ENCODE assay signal across 21 mouse cellular contexts in the genomic region with DNA sequence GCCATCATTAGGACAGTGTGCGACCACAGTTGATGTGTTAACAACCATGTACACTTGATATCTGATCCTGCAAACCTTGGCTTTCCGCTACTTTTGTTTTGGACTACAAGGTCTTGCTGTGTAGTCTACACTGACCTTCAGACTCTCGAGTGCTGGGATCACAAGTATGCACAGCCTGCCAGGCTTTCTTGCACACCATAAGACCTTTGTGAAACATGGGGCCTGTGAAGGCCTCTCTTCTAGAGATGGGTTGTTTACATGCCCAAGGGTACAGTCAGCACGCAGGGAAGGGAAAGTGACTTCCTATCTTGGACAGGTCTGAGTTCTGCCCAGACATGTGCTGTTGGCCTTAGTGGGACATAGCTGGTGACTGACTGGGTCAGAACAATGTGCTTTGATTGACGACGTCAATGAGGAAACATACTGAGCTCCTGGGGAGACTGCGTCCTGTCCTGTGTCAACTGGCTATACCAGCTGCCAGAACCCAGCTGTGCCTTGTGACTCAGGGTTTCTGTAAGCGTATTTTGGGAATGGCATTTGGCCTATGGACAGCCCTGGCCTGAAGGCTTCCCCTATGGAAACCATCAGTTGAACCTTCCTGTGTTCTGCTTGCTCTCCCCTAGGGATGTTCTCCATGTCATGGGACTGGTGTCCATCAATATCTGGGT. TPM values are rescaled to one million over a fixed set of nuclear protein-coding genes. Genes with fewer than 3 reads are reported as not detected.
DNase-seq lines count a peak whose midpoint lies in the region; ATAC-seq lines count a peak whose summit lies in the region.
"Had no signal": no experiment of that assay in that cellular context is flagged by ENCODE, and none has a peak within 500 bp of the region (broad histone marks: within the 10 kb centered on the region; RNA-seq: fewer than 3 reads in every experiment).

No protein-coding gene starts in this region.

- no peaks in the 10 kb centered on the region for H3K9me3 ChIP-seq in limb, embryonic 12.5 days
- no peaks in the 10 kb centered on the region for H3K9me3 ChIP-seq in limb, embryonic 10.5 days (replicated peaks)
- H3K9me3 ChIP-seq: embryonic facial prominence, embryonic 12.5 days; forebrain, embryonic 15.5 days; heart, embryonic 12.5 days; limb, embryonic 13.5 days; liver, embryonic 15.5 days; megakaryocyte, embryonic 14.5 days had no signal

- DNase-seq in limb, embryonic 10.5 days (ENCODE audit: low spot score), result no peak
- DNase-seq in urinary bladder, postnatal 36 days (ENCODE audit: low spot score in 2 of 2), result peak; percentile 48 to 60
- no peak for DNase-seq in urinary bladder, postnatal 25 days (ENCODE audit: low spot score)
- peak; percentile 80 for DNase-seq in fat pad, adult 2 months (ENCODE audit: extremely low read depth, low read depth, low spot score)
- DNase-seq in frontal cortex, adult 2 months (ENCODE audit: extremely low spot score in 1 of 2, low spot score in 1 of 2), result no peak
- DNase-seq: cerebellum, adult 9-11 months; heart, adult 11 months; layer of hippocampus, adult 9-11 months; lung, postnatal 10 days; midbrain, embryonic 14.5 days; right cerebral cortex, postnatal 14 days had no signal

- no peaks in the 10 kb centered on the region for H3K36me3 ChIP-seq in limb, embryonic 12.5 days
- H3K36me3 ChIP-seq in limb, embryonic 10.5 days, result no peaks in the 10 kb centered on the region
- H3K36me3 ChIP-seq: embryonic facial prominence, embryonic 12.5 days; forebrain, embryonic 15.5 days; G1E; heart, embryonic 12.5 days; limb, embryonic 13.5 days; liver, embryonic 15.5 days had no signal

- WGBS in limb, embryonic 12.5 days, result 80% methylated on average over 8 of the region's 8 CpGs
- WGBS in limb, embryonic 10.5 days, result 81% methylated on average over 8 of the region's 8 CpGs

- H3K4me3 ChIP-seq in limb, embryonic 12.5 days (replicated peaks), result no peak overlapping the region
- no peak overlapping the region for H3K4me3 ChIP-seq in limb, embryonic 10.5 days
- H3K4me3 ChIP-seq: embryonic facial prominence, embryonic 12.5 days; forebrain, embryonic 15.5 days; heart, embryonic 12.5 days; limb, embryonic 13.5 days; liver, embryonic 15.5 days; megakaryocyte, embryonic 14.5 days had no signal

- H3K4me2 ChIP-seq in limb, embryonic 12.5 days, result no peak overlapping the region
- H3K4me2 ChIP-seq: embryonic facial prominence, embryonic 12.5 days; forebrain, embryonic 15.5 days; heart, embryonic 12.5 days; hindbrain, embryonic 14.5 days; limb, embryonic 13.5 days; liver, embryonic 15.5 days had no signal

- ATAC-seq in limb, embryonic 12.5 days (ENCODE audit: insufficient number of reproducible peaks, insufficient read depth, low FRiP score, low TSS enrichment, low read depth), result peak; percentile 26; the same call in 1 of the 2 replicates
- no peak for ATAC-seq in granulocyte monocyte progenitor cell, adult 5-6 weeks (replicated peaks; ENCODE audit: poor library complexity, severe bottlenecking)
- ATAC-seq: forebrain, embryonic 15.5 days had no signal

- no peak overlapping the region for H3K9ac ChIP-seq in limb, embryonic 12.5 days (replicated peaks)
- H3K9ac ChIP-seq: embryonic facial prominence, embryonic 12.5 days; forebrain, embryonic 15.5 days; heart, embryonic 12.5 days; hindbrain, embryonic 14.5 days; limb, embryonic 13.5 days; liver, embryonic 15.5 days had no signal

- 0 out of 2 replicates have a peak overlapping the region, but pooled peaks have one; percentile 29 for H3K27ac ChIP-seq in limb, embryonic 12.5 days
- no peak overlapping the region for H3K27ac ChIP-seq in limb, embryonic 10.5 days
- H3K27ac ChIP-seq: embryonic facial prominence, embryonic 12.5 days; forebrain, embryonic 15.5 days; hindbrain, embryonic 14.5 days; limb, embryonic 13.5 days; liver, embryonic 15.5 days had no signal

- peaks cover 73% of the 10 kb centered on the region for H3K4me1 ChIP-seq in limb, embryonic 12.5 days (replicated peaks)
- peaks cover 70% of the 10 kb centered on the region for H3K4me1 ChIP-seq in limb, embryonic 10.5 days
- H3K4me1 ChIP-seq: megakaryocyte, embryonic 14.5 days had no signal

- no peaks in the 10 kb centered on the region for H3K27me3 ChIP-seq in limb, embryonic 12.5 days
- no peaks in the 10 kb centered on the region for H3K27me3 ChIP-seq in limb, embryonic 10.5 days (ENCODE audit: low read depth, poor library complexity, severe bottlenecking)
- H3K27me3 ChIP-seq: embryonic facial prominence, embryonic 12.5 days; heart, embryonic 12.5 days; limb, embryonic 13.5 days; liver, embryonic 15.5 days had no signal

RNA-seq across cellular contexts. Expression of gene Agap1, which starts 59.1 kb away (rescaled TPM):
- polyA plus RNA-seq in limb, embryonic 12.5 days (2016; fragmentation: Nextera tagmentation; extraction: Ambion mirVana), result 23.1 and 23.4 TPM in 2 replicates
- 12.2 and 14.0 TPM in 2 replicates for polyA plus RNA-seq in limb, embryonic 10.5 days (2016; fragmentation: Nextera tagmentation; extraction: Ambion mirVana)
- total RNA-seq in granulocyte monocyte progenitor cell, adult 5-6 weeks (2014; fragmentation: Nextera tagmentation), result 9.6 and 16.0 TPM in 2 replicates
- 5.3 and 8.0 TPM in 2 replicates for total RNA-seq in granulocyte monocyte progenitor cell, adult 5-6 weeks (2017)
- 51.9 and 67.9 TPM in 2 replicates for polyA plus RNA-seq in frontal cortex, adult 2 months (2012; rRNA removed)

Comparison
In these comparisons a context has a peak if more than half of its experiments do, and no peak if none do; other contexts are left out.
1. DNase-seq: peak in urinary bladder, postnatal 36 days (2 of 2) and fat pad, adult 2 months (single experiment); none in limb, embryonic 10.5 days (single experiment), urinary bladder, postnatal 25 days (single experiment) and frontal cortex, adult 2 months (0 of 2).